Mouse (Mus musculus) brown adipose tissue, adult 24 weeks (tissue): ENCODE results near the gene Epm2a. TPM values are rescaled to one million over a fixed set of nuclear protein-coding genes. Genes with fewer than 3 reads are reported as not detected.

ENCODE experiments used
- polyA plus RNA-seq: library from polyadenylated mRNA; stranded (reverse); fragments of >200 nt; gene quantifications from 2 replicates; pipeline ENCODE4 v1.2.4, GENCODE M21; 2012; ENCODE audit not compliant: missing spikeins, insufficient read depth, insufficient read length

Epm2a gene
- polyA plus RNA-seq, 1 experiment: 10.9 TPM

Other genes starting within 250 kb of the Epm2a start
- 6.1 and 6.4 TPM in 2 replicates for gene Shprh, start 194.0 kb upstream of the Epm2a start, polyA plus RNA-seq
- 7.7 and 7.9 TPM in 2 replicates for gene Fbxo30, start 62.1 kb upstream of the Epm2a start, polyA plus RNA-seq